Mouse (Mus musculus): Measurements from ENCODE around the gene Fam117a. TPM values are rescaled to one million over a fixed set of nuclear protein-coding genes. Genes with fewer than 3 reads are reported as not detected.

The Fam117a gene
- total RNA-seq, 1 experiment, result 26.2 TPM

DNA sequence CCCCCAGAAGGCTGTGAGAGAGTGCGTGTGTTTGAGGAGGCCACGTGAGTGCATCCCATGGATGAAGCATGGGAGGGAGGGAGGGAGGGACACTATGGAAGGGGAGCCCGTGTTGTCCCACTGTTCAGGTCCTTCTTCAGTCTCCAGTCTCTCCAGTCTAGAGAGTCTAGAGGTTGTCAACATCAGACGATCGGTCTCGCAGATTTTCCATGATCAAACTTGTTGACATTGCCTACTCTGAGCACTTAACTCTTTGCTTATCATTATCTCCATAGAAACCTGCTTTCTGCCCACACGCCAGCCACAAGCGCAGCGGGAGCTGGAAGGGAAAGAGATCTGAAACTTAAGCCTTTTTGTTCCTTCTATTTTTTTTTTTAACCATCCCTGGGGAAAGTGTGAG lies 42.1 kb downstream of the Fam117a start:
- Histone ChIP-seq H3K27ac (ENCODE audit: insufficient read depth, low read depth, low read length, poor library complexity, severe bottlenecking) (no peak overlapping the region), H3K9me3 (ENCODE audit: control insufficient read depth, insufficient read depth, low read depth, low read length) (no peaks in the 10 kb centered on the region), H3K9ac (ENCODE audit: insufficient read depth, low read depth, low read length, poor library complexity, severe bottlenecking) (no peak overlapping the region), H3K36me3 (ENCODE audit: control insufficient read depth, insufficient read depth, low read length, poor library complexity, severe bottlenecking) (peaks cover 39% of the 10 kb centered on the region), H3K4me3 (ENCODE audit: insufficient read depth in 1 of 2, low read depth in 1 of 2, low read length in 2 of 2, poor library complexity in 1 of 2, severe bottlenecking in 1 of 2) (no peak overlapping the region), H3K4me1 (ENCODE audit: control insufficient read depth in 2 of 2, insufficient read depth in 2 of 2, low read length in 2 of 2, poor library complexity in 1 of 2) (no peaks in the 10 kb centered on the region)
- TF ChIP-seq ZC3H11A (IDR thresholded peaks at IDR 0.05; ENCODE audit: borderline replicate concordance, low read depth, low read length) (no peak), CHD2 (IDR thresholded peaks at IDR 0.05; ENCODE audit: low read depth, low read length) (no peak), HCFC1 (IDR thresholded peaks at IDR 0.05; ENCODE audit: borderline replicate concordance, insufficient read depth, low read length) (no peak), MAFK (IDR thresholded peaks at IDR 0.05; ENCODE audit: insufficient read depth, low read depth, low read length) (no peak), ZNF384 (IDR thresholded peaks at IDR 0.05; ENCODE audit: low read depth, low read length) (no peak)
- in situ Hi-C loops (cut with MboI; ENCODE audit: low sequenced_read_pairs in 2 of 2, unreplicated experiment in 2 of 2), result no loop called here
- no peak for DNase-seq (ENCODE audit: low read depth, low spot score)

DNA sequence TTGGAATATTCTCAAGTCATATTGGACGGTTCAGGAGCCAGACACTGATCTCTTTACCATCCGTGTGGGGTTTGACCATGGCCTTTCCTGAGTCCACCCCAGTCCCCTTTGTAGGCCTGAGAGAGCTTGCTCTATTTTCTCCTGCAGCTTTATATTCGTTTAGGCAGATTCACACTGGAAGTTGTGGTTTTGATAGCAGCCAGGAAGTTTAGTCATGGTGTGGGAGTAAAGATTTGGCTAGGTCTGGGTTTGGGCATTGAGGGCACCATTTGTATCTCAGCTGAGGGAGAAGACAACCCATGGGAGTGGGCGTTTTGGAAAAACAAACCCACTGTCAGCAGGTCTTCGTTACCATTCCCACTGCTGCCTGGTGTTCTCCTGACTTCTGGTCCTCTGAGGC lies 42.7 kb downstream of the Fam117a start:
- in situ Hi-C loops (cut with MboI; ENCODE audit: low sequenced_read_pairs in 2 of 2, unreplicated experiment in 2 of 2), result no loop called here
- H3K4me3 ChIP-seq (ENCODE audit: insufficient read depth in 1 of 2, low read depth in 1 of 2, low read length in 2 of 2, poor library complexity in 1 of 2, severe bottlenecking in 1 of 2), result no peak overlapping the region
- no peaks in the 10 kb centered on the region for H3K9me3 ChIP-seq (ENCODE audit: control insufficient read depth, insufficient read depth, low read depth, low read length)
- no peak for DNase-seq (ENCODE audit: low read depth, low spot score)
- H3K27ac ChIP-seq (ENCODE audit: insufficient read depth, low read depth, low read length, poor library complexity, severe bottlenecking), result no peak overlapping the region
- H3K36me3 ChIP-seq (ENCODE audit: control insufficient read depth, insufficient read depth, low read length, poor library complexity, severe bottlenecking), result peaks cover 39% of the 10 kb centered on the region
- TF ChIP-seq HCFC1 (IDR thresholded peaks at IDR 0.05; ENCODE audit: borderline replicate concordance, insufficient read depth, low read length) (no peak), MAFK (IDR thresholded peaks at IDR 0.05; ENCODE audit: insufficient read depth, low read depth, low read length) (no peak), CHD2 (IDR thresholded peaks at IDR 0.05; ENCODE audit: low read depth, low read length) (no peak), ZNF384 (IDR thresholded peaks at IDR 0.05; ENCODE audit: low read depth, low read length) (no peak)
- H3K4me1 ChIP-seq (ENCODE audit: control insufficient read depth in 2 of 2, insufficient read depth in 2 of 2, low read length in 2 of 2, poor library complexity in 1 of 2), result no peaks in the 10 kb centered on the region
- H3K9ac ChIP-seq (ENCODE audit: insufficient read depth, low read depth, low read length, poor library complexity, severe bottlenecking), result no peak overlapping the region

DNA sequence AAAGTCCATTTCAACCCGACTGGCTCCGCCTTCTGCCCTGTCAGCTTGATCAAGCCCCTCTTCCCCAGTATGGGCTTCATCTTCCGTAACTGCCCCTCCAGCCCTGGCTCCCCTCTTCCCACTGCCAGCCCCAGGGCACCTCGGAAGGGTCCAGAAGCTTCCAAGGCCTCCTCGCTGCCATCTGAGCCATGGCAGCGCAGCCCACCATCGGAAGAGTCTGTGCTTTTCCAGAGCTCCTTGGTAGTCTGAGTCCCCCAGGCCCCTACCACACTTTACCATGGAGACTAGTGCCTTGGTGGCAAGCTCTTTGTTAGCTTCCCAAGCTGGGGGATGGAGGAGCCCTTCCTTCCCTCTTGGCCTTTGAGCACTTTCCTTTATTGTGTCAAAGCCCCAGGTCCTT lies 43.9 kb downstream of the Fam117a start:
- Histone ChIP-seq H3K9ac (ENCODE audit: insufficient read depth, low read depth, low read length, poor library complexity, severe bottlenecking) (no peak overlapping the region), H3K4me3 (ENCODE audit: insufficient read depth in 1 of 2, low read depth in 1 of 2, low read length in 2 of 2, poor library complexity in 1 of 2, severe bottlenecking in 1 of 2) (no peak overlapping the region), H3K36me3 (ENCODE audit: control insufficient read depth, insufficient read depth, low read length, poor library complexity, severe bottlenecking) (peaks cover 30% of the 10 kb centered on the region), H3K4me1 (ENCODE audit: control insufficient read depth in 2 of 2, insufficient read depth in 2 of 2, low read length in 2 of 2, poor library complexity in 1 of 2) (no peaks in the 10 kb centered on the region), H3K9me3 (ENCODE audit: control insufficient read depth, insufficient read depth, low read depth, low read length) (no peaks in the 10 kb centered on the region), H3K27ac (ENCODE audit: insufficient read depth, low read depth, low read length, poor library complexity, severe bottlenecking) (no peak overlapping the region)
- TF ChIP-seq HCFC1 (IDR thresholded peaks at IDR 0.05; ENCODE audit: borderline replicate concordance, insufficient read depth, low read length) (no peak), MAFK (IDR thresholded peaks at IDR 0.05; ENCODE audit: insufficient read depth, low read depth, low read length) (no peak), CHD2 (IDR thresholded peaks at IDR 0.05; ENCODE audit: low read depth, low read length) (no peak), ZNF384 (IDR thresholded peaks at IDR 0.05; ENCODE audit: low read depth, low read length) (no peak), ZC3H11A (IDR thresholded peaks at IDR 0.05; ENCODE audit: borderline replicate concordance, low read depth, low read length) (no peak)
- DNase-seq (ENCODE audit: low read depth, low spot score), result no peak
- in situ Hi-C loops (cut with MboI; ENCODE audit: low sequenced_read_pairs in 2 of 2, unreplicated experiment in 2 of 2), result no loop called here

DNA sequence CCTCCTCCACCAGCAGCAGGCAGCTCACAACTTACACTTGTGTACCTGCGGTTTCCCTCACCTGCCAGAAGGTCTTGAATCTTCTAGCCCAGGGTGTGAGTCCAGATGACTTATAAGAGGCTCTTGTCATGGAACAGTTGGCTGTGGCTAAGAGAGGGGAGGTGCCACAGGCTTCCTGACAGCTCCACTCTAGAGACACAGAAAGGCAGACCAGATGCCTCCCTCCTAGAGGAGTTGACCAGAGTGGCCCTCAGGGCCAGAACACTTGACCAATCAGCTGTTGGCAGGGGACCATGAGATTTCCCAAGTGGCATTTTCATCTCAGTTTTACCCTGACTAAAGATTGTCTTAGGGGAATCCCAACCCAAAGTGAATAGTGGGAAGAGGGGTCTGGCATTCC lies 44.3 kb downstream of the Fam117a start:
- H3K27ac ChIP-seq (ENCODE audit: insufficient read depth, low read depth, low read length, poor library complexity, severe bottlenecking), result no peak overlapping the region
- H3K4me3 ChIP-seq (ENCODE audit: insufficient read depth in 1 of 2, low read depth in 1 of 2, low read length in 2 of 2, poor library complexity in 1 of 2, severe bottlenecking in 1 of 2), result no peak overlapping the region
- DNase-seq (ENCODE audit: low read depth, low spot score), result no peak
- in situ Hi-C loops (cut with MboI; ENCODE audit: low sequenced_read_pairs in 2 of 2, unreplicated experiment in 2 of 2), result no loop called here
- no peaks in the 10 kb centered on the region for H3K9me3 ChIP-seq (ENCODE audit: control insufficient read depth, insufficient read depth, low read depth, low read length)
- no peaks in the 10 kb centered on the region for H3K4me1 ChIP-seq (ENCODE audit: control insufficient read depth in 2 of 2, insufficient read depth in 2 of 2, low read length in 2 of 2, poor library complexity in 1 of 2)
- peaks cover 26% of the 10 kb centered on the region for H3K36me3 ChIP-seq (ENCODE audit: control insufficient read depth, insufficient read depth, low read length, poor library complexity, severe bottlenecking)
- TF ChIP-seq MAFK (IDR thresholded peaks at IDR 0.05; ENCODE audit: insufficient read depth, low read depth, low read length), result no peak
- no peak for TF ChIP-seq ZC3H11A (IDR thresholded peaks at IDR 0.05; ENCODE audit: borderline replicate concordance, low read depth, low read length)
- TF ChIP-seq ZNF384 (IDR thresholded peaks at IDR 0.05; ENCODE audit: low read depth, low read length), result no peak
- no peak for TF ChIP-seq CHD2 (IDR thresholded peaks at IDR 0.05; ENCODE audit: low read depth, low read length)
- TF ChIP-seq HCFC1 (IDR thresholded peaks at IDR 0.05; ENCODE audit: borderline replicate concordance, insufficient read depth, low read length), result no peak
- no peak overlapping the region for H3K9ac ChIP-seq (ENCODE audit: insufficient read depth, low read depth, low read length, poor library complexity, severe bottlenecking)

Measured in ES-E14 (cell line).